Mouse (Mus musculus): ENCODE measurements around the gene Cycs. TPM values are rescaled to one million over a fixed set of nuclear protein-coding genes. Genes with fewer than 3 reads are reported as not detected.
"Not testable (repeated sequence)": the region's sequence is repeated elsewhere in the genome, so short reads cannot be mapped to it uniquely, and the experiment has no call there.

Gene Cycs
- polyA plus RNA-seq, 1 experiment from 2014 or later = 73.5 TPM

DNA sequence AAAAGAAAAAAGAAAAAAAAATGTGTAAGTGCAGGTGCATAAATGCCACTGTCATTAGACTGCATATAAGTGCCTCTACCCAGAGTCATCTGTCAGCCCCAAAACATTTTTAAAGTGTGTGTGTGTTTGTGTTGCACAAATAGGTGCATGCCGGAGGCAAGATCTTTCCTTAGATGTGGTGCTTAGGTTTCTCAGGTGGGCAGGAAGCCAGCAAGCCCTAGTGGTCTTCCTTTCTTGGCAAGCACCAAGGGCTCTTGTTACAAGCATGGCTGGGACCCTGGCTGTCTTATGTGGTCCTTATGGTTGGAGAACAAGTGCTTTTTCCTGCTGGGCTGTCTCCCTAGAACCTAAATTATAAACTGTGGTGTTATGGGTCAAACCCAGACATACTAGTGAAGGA is 5.3 kb upstream of the Cycs start:
- Histone ChIP-seq H3K36me3 (no peaks in the 10 kb centered on the region), H3K9ac (no peak overlapping the region), H3K27ac (no peak overlapping the region), H3K4me1 (replicated peaks) (peaks cover 5% of the 10 kb centered on the region; the same call in 1 of the 2 replicates), H3K27me3 (no peaks in the 10 kb centered on the region), H3K9me3 (no peaks in the 10 kb centered on the region), H3K4me3 (no peak overlapping the region), H3K4me2 (no peak overlapping the region)
- no peak for ATAC-seq (ENCODE audit: low FRiP score)
- 91% methylated on average over 1 of the region's 1 CpGs for WGBS

- ATAC-seq (ENCODE audit: low FRiP score) = no peak
- Histone ChIP-seq H3K27ac (peak overlapping the region; percentile 89), H3K4me3 (peak overlapping the region; percentile 82), H3K9ac (peak overlapping the region; percentile 90), H3K27me3 (no peaks in the 10 kb centered on the region), H3K4me1 (replicated peaks) (peaks cover 12% of the 10 kb centered on the region), H3K4me2 (peak overlapping the region; percentile 73), H3K9me3 (no peaks in the 10 kb centered on the region), H3K36me3 (peaks cover 18% of the 10 kb centered on the region)
- WGBS = 24% methylated on average over 6 of the region's 6 CpGs
Measured at GRCm38 (mm10) chr6:50566997-50567255, 588 bp upstream of the Cycs start.

- Histone ChIP-seq H3K4me2 (no peak overlapping the region), H3K27me3 (no peaks in the 10 kb centered on the region), H3K27ac (no peak overlapping the region), H3K4me1 (replicated peaks) (peaks cover 12% of the 10 kb centered on the region), H3K9ac (no peak overlapping the region), H3K36me3 (peaks cover 20% of the 10 kb centered on the region), H3K9me3 (no peaks in the 10 kb centered on the region), H3K4me3 (no peak overlapping the region)
- ATAC-seq (ENCODE audit: low FRiP score) = no peak
- WGBS = 97% methylated on average over 3 of the region's 3 CpGs
Measured at GRCm38 (mm10) chr6:50563651-50564050, 2.7 kb downstream of the Cycs start.

DNA sequence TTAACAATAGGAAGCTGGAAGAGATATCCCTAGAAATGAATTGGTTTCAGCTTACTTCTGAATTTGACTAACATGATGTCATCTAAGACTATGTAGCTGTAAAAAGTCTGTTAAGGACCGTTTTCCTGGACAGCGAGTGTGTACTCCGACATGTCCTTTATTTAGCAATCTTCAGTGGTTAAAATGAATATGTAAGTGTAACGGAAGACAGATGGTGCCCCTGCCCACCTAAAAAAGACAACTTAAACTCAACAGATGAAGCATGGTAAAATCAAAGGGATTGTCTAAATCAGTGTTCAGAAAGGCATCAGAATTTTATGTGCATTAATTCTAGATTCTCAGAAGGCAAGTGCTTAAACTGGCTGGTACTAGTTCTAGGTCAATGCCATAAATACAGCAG is 3.9 kb downstream of the Cycs start:
- ATAC-seq (ENCODE audit: low FRiP score) = no peak
- Histone ChIP-seq H3K4me3 (no peak overlapping the region), H3K27ac (no peak overlapping the region), H3K9ac (no peak overlapping the region), H3K27me3 (no peaks in the 10 kb centered on the region), H3K4me2 (no peak overlapping the region), H3K9me3 (no peaks in the 10 kb centered on the region), H3K36me3 (peaks cover 20% of the 10 kb centered on the region), H3K4me1 (replicated peaks) (peaks cover 10% of the 10 kb centered on the region)
- 96% methylated on average over 4 of the region's 4 CpGs for WGBS

DNA sequence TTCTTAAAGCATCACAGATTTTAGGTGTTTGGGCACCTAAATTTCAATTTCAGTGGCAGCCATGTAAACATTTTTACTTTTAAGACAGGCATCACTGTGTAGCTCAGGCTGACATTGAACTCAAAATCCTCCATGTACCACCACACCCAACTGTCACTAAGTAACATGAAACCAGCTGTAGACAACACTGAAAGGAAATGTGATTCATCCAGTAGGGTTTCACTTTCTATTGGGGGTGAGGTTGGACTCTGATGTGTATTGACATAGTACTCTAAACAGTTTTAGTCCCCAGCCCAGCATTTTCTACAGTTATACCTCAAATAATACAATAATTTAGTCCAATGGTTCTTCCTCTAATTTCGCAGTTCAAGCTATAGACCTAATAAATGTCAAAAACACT is 5.6 kb downstream of the Cycs start:
- Histone ChIP-seq H3K27me3 (no peaks in the 10 kb centered on the region), H3K4me3 (no peak overlapping the region), H3K9ac (no peak overlapping the region), H3K9me3 (no peaks in the 10 kb centered on the region), H3K36me3 (peaks cover 20% of the 10 kb centered on the region), H3K27ac (no peak overlapping the region), H3K4me1 (replicated peaks) (peaks cover 6% of the 10 kb centered on the region), H3K4me2 (no peak overlapping the region)
- no peak for ATAC-seq (ENCODE audit: low FRiP score)
- 98% methylated on average over 1 of the region's 1 CpGs for WGBS

- WGBS = 91% methylated on average over 4 of the region's 4 CpGs
- Histone ChIP-seq H3K27ac (no peak overlapping the region), H3K9ac (no peak overlapping the region), H3K4me2 (no peak overlapping the region), H3K36me3 (peaks cover 16% of the 10 kb centered on the region), H3K9me3 (no peaks in the 10 kb centered on the region), H3K4me3 (no peak overlapping the region), H3K27me3 (no peaks in the 10 kb centered on the region), H3K4me1 (replicated peaks) (no peaks in the 10 kb centered on the region)
- no peak for ATAC-seq (ENCODE audit: low FRiP score)
Measured at GRCm38 (mm10) chr6:50558877-50559276, 7.5 kb downstream of the Cycs start.

GRCm38 (mm10) chr6:50557566-50557965 is 8.8 kb downstream of the Cycs start:
- Histone ChIP-seq H3K36me3 (peaks cover 5% of the 10 kb centered on the region; the same call in 1 of the 2 replicates), H3K4me1 (replicated peaks) (no peaks in the 10 kb centered on the region), H3K27me3 (no peaks in the 10 kb centered on the region), H3K4me3 (no peak overlapping the region), H3K27ac (no peak overlapping the region), H3K9me3 (no peaks in the 10 kb centered on the region), H3K9ac (no peak overlapping the region), H3K4me2 (no peak overlapping the region)
- no peak for ATAC-seq (ENCODE audit: low FRiP score)
- WGBS = 93% methylated on average over 6 of the region's 6 CpGs

- not testable (repeated sequence) for H3K4me2 ChIP-seq; H3K9me3 ChIP-seq; H3K27ac ChIP-seq; H3K4me3 ChIP-seq; H3K27me3 ChIP-seq; H3K36me3 ChIP-seq; H3K9ac ChIP-seq; ATAC-seq (ENCODE audit: low FRiP score); H3K4me1 ChIP-seq (replicated peaks)
- 94% methylated on average over 2 of the region's 2 CpGs for WGBS
Measured at GRCm38 (mm10) chr6:50554223-50554622, 12.1 kb downstream of the Cycs start.

GRCm38 (mm10) chr6:50552881-50553518 is 13.3 kb downstream of the Cycs start:
- Histone ChIP-seq H3K4me3 (no peak overlapping the region), H3K9ac (no peak overlapping the region), H3K36me3 (no peaks in the 10 kb centered on the region), H3K4me1 (replicated peaks) (no peaks in the 10 kb centered on the region), H3K4me2 (no peak overlapping the region), H3K9me3 (no peaks in the 10 kb centered on the region), H3K27me3 (no peaks in the 10 kb centered on the region), H3K27ac (no peak overlapping the region)
- no peak for ATAC-seq (ENCODE audit: low FRiP score)
- WGBS = 85% methylated on average over 5 of the region's 5 CpGs

DNA sequence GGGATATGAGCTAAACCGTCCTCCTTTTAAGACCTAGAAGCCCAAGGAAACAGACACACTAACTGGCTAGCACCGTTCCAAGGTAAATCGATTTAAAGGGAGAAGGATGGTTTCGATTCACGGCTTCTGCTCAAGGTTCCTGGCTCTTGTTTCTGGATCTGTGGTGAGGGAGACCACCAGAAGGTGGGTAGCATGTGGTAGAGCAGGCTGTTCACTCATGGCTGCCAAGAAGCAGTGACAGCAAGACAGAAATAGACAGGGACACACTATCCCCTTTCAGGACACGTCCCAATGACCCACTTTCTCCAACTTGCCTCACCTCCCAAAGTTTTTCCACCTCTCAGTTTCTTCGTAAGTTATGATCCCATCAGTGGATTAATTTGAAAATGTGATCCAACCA is 16.5 kb downstream of the Cycs start:
- Histone ChIP-seq H3K9me3 (no peaks in the 10 kb centered on the region), H3K9ac (no peak overlapping the region), H3K36me3 (no peaks in the 10 kb centered on the region), H3K4me1 (replicated peaks) (0 out of 2 replicates have a peak, but pooled peaks cover 3% of the 10 kb centered on the region), H3K27me3 (no peaks in the 10 kb centered on the region), H3K4me2 (no peak overlapping the region), H3K4me3 (no peak overlapping the region), H3K27ac (no peak overlapping the region)
- ATAC-seq (ENCODE audit: low FRiP score) = no peak
- WGBS = 89% methylated on average over 7 of the region's 7 CpGs

- Histone ChIP-seq H3K36me3 (no peaks in the 10 kb centered on the region), H3K27me3 (no peaks in the 10 kb centered on the region), H3K4me3 (no peak overlapping the region), H3K9ac (no peak overlapping the region), H3K4me1 (replicated peaks) (0 out of 2 replicates have a peak, but pooled peaks cover 3% of the 10 kb centered on the region), H3K4me2 (no peak overlapping the region), H3K27ac (no peak overlapping the region), H3K9me3 (no peaks in the 10 kb centered on the region)
- no peak for ATAC-seq (ENCODE audit: low FRiP score)
- WGBS = 77% methylated on average over 5 of the region's 5 CpGs
Measured at GRCm38 (mm10) chr6:50549051-50549450, 17.3 kb downstream of the Cycs start.

DNA sequence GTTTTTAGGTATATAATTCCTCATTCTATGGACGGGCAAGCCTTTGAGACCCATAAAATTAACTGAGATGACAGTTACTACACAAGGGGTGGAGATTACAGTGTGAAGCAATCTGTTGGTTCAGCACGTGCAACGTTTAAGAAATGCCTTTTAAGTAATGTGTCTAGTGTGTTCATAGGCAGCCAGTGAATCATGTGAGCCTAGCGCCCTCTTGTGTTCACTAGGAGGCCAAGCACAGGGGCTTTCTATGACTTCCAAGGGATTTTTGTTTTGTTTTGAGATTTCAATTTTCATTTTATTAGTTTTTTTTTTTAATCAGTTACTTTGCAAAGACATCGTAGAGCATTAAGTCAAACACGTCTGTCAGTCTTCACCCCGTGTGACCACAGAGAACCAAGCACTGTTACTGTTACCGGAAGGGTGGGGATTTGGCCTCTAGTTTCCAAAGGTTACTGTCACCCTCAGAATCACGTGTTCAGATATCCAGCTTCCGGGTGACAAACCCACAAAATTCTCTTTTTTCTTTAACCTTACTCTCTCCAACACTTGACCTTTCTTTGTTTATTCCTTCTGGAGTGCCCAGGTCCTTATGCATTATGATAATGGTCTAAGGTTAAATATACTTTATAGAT is 20.8 kb downstream of the Cycs start:
- Histone ChIP-seq H3K9me3 (no peaks in the 10 kb centered on the region), H3K36me3 (no peaks in the 10 kb centered on the region), H3K27me3 (no peaks in the 10 kb centered on the region), H3K9ac (no peak overlapping the region), H3K4me2 (no peak overlapping the region), H3K4me1 (replicated peaks) (0 out of 2 replicates have a peak, but pooled peaks cover 3% of the 10 kb centered on the region), H3K27ac (no peak overlapping the region), H3K4me3 (no peak overlapping the region)
- WGBS = 30% methylated on average over 10 of the region's 10 CpGs
- no peak for ATAC-seq (ENCODE audit: low FRiP score)

DNA sequence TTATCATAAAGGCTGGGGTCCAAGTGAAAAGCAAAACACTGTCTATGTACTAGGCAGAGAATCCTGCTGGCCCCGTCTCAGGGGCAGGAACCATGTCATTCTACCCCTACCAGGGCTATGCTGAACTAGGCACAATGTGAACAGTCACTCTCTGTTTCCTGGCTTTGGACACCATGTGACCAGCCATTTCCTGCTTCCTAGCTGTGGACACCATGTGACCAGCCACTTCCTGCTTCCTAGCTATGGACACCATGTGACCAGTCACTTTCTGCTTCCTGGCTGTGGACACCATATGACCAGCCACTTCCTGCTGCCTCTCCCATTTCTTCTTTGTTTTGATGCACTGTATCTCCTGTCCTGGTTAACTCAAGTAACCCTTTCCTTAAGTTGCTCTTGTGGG is 23.8 kb downstream of the Cycs start:
- no peaks in the 10 kb centered on the region for H3K27me3 ChIP-seq
- no peak for ATAC-seq (ENCODE audit: low FRiP score)
- H3K9me3 ChIP-seq = no peaks in the 10 kb centered on the region
- H3K9ac ChIP-seq = no peak overlapping the region
- H3K4me2 ChIP-seq = no peak overlapping the region
- H3K4me3 ChIP-seq = no peak overlapping the region
- no peak overlapping the region for H3K27ac ChIP-seq
- WGBS = 92% methylated on average over 1 of the region's 1 CpGs
- 0 out of 2 replicates have a peak, but pooled peaks cover 3% of the 10 kb centered on the region for H3K4me1 ChIP-seq (replicated peaks)
- H3K36me3 ChIP-seq = no peaks in the 10 kb centered on the region
